Mouse (Mus musculus) bone marrow, adult 2 months (tissue): ENCODE data around the gene Trappc3.

ENCODE experiments used
- CTCF ChIP-seq: fragments of 200-500 bp; IDR thresholded peaks from 2 replicates; pipeline ENCODE4 v1.5.1; 2011; ENCODE audit warnings: low read length, control low read depth; ENCODE audit not compliant: control insufficient read depth, insufficient read depth
- POLR2A ChIP-seq: fragments of 200-500 bp; IDR thresholded peaks from 2 replicates; pipeline ENCODE4 v1.6.1; 2011; ENCODE audit warnings: low read depth, mild to moderate bottlenecking, control low read depth, low read length, borderline replicate concordance; ENCODE audit not compliant: control insufficient read depth

GRCm38 (mm10) chr4:126227077-126227761, 34.9 kb upstream of the Trappc3 start:
- no peak for TF ChIP-seq POLR2A
- peak; percentile 83 for TF ChIP-seq CTCF
